Mouse (Mus musculus): ENCODE measurements around the gene Sgcd.

The Sgcd gene

DNA sequence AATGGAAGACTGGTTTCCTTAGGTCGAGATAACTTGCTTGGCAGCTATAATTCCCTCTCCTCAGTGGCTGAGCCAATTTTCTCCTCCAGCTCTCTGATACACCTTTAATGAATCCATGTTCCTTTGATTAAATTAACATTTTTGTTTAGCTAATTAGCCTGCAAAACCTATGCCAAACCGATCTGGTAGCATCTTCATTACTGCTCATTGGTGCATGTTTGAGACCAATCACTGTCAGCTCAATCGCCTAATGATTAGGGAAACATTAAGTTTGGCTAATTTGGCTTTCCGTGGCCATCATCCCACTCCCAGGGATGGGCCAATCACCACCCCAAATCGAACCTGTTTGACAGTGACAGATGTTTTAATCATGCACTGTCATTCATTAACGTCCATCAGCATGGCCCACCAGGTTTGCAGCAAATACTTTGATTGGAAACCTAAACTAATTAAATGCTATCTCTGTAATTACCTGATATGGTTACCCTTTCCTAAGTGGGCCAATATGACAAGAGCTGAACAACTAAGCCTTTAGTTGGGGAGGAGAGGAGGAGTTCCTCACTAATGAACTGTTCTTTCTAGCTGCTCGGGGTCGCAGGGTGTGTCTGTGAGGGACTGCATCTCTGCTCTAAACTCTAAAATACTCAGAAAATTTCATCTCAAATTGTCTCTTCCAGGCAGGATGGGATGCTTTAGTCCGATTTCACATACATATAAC is 724.3 kb downstream of the Sgcd start:
- DNase-seq = no peak

DNA sequence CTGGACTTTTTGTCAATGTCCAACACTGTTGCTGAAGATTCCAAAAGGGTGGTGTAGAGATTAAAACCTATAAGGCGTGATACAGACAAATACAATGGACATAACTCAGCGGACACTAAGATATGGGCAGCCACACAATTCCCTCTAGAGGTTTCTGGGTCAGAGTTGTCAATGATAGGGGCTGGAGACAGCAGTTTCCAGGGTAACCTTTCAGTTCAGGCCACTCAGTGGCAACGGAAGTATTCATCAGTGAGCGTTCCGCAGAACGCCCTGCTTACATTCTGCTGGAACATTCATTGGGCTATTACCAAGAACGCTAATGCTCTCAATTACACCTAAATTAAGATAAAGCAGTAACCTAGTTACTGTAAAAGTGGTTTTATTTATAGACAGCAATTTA is 738.5 kb downstream of the Sgcd start:
- DNase-seq = no peak

DNA sequence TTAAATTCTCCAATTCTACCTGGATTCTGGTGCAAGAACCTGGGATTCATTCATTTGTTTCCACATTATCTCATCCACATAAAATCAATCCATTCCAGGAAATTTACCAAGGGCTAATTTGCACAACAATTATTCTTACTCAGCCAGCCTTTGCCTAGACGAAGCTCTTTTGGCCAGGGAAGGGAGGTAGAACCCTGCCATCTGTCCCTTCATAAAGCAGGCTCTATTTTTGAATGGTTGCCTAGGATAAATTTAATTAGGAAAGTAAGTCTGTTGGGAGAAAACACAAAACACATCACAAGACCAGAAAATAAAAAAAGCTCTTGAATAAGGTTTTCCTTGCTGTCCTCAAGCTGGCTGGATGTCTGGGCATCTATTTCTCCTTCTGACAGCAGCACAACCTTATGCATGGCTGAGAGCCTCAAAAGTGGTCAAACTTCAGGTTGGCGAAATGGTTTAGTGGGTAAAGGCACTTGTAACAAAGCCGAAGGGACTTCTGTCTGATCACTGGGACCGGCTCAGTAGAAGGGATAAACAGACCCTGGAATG is 740.4 kb downstream of the Sgcd start:
- DNase-seq = no peak

DNA sequence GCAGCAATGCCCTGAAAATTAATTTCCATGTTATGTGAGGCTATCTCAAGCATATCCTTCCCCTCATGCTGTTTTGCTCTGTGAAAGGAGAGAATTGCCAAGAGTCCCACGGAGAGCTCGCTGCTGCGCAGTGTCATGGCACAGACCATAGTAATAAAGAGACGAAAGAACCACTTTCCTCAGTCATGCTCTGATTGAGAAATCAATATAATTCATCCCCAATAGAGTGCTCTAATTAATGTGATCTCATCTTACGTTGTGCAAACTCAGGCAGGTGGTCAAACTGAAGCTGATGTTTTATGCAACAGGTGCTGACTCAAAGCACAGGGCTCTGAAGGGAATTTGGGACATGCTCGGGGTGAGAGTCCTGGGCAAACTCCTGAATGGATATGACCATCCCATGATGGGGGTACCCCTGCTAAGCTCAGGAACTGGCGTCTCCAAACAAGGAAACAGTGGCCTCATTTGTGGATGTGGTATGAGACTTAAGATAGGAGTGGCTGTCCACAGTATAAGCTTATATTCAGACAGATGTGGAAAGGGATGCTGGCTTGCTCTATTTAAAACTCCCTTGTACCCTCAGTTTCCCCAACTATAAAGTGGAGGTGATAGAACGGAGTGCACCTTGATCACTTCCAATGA is 740.9 kb downstream of the Sgcd start:
- DNase-seq = no peak

DNA sequence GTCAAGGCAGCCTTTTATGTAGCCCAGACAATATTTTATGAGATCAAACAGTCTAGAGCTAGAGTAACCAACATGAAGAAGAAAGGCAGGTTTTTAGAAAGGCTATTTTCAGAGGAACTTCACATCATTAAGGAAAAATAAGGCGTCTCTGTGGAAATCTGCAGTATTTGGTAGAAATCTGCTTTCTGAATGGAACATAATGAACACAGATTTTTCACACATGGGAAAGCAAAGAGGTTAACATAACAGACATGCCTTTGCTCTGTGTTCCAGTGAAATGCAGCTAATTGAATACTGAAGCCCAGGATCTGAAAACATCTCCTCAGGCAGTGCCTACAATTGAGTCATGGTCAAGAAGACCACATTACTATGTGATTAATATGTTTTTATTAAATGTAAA is 746.4 kb downstream of the Sgcd start:
- no peak for DNase-seq

DNA sequence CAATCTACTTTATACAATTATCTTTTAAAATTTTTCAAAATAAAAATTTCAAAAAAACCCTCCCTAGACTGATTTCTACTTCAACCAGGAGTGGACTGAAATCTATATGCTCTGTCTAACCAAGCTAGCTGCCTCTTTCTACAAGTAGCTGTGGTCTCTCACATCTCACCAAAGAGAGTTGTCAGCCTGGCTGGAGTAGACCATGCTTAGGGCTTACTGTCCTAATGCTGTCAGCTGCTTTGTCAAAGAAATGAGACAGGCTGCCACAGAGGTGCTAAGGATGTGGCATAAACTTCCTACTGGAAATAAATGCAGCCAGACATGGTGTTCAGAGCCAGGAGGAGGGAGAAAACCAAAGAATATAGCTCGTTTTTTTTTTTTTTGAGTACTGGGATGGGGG is 760.5 kb downstream of the Sgcd start:
- DNase-seq = no peak

DNA sequence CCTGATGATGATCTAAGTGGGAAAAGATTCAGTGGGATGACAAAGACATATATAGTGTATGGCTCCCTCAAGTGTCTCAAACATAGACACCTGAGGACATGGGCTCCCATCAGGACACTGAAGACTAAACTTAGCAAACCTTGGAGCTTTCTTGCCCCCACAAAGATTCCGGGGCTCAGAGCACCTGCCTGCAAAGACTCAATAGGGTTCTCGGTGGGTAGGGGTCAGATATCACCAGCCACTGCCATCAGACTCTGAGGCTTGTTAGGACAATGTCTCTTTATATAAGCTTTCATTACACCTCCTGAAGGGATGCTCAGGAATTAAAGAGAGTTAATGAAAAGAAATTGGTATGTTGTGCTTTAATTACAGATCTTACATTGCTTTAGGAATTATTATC is 764.6 kb downstream of the Sgcd start:
- DNase-seq = no peak

DNA sequence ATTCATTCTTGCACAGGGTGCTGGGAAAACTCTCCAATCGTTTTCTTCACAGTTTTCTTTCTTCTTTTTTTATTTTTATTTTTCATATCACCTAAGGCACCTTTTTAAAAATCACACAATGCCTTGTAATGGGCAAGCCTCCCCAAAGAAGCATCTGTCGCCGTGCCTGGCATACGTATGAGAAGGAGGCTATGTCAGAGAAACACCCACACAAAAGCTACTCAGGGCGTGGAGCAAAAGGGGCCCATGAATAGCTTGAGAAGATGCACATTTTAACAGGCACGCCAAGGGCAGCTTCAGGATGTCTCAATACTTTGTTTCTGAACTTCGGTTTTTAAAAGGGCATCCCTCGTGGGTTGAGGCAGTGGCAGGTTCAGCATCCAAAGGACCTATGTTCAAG is 777.2 kb downstream of the Sgcd start:
- no peak for DNase-seq

DNA sequence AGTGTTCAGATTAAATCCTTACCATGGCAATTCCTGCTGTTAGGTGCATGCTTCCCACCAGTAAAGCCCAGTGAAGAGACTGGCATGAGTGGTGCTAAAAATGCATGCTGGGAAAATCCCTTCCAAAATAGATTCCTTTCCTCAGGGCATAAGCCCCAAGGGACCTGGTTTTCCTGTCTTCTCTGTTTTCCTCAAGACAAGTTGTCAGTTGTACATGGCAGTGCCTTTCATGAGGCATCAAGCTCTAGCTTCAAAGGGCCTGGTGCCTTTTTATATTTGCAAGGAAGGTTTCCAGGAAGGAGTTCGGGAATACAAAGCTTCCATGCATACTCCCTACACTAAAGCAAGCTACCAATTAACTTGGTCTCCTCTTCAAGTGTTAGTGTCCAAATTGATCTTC is 782.3 kb downstream of the Sgcd start:
- DNase-seq = no peak

DNA sequence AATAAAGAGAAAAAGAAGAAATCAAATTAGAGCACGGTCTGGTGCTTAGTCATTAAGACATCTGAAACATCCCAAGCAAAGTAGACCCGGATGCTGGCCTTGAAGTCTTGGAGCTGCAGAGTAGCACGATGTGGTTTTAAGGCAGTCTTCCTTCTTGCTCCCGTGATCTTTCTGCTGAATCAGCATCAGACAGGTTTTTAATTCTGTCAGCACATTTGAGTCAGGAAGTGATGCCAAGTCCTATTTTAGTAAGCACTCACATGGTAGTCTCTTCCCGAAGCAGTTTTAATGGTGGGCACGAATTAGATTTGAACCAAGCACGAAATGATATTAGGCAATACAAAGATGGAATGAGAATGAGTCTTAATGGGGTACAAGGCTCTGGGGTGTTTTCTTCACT is 789.7 kb downstream of the Sgcd start:
- no peak for DNase-seq

DNA sequence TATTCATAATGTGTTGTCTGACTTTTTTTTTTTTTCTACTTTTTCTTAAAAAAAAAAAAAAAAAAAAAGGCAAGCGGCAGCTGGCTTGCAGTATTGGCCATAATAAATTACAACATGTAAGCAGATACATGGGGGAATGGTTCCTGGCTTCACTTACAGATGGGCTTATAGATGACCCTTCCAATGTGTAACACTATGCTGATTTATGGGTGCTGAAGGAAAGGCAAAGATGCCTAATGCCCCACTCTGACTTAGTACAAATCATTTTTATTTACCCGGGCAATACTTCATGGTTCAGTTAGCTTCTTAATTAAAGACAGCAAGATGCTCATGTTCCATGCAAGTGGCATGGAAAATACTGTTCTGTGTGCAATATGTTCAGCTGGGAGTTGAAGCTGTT is 800.2 kb downstream of the Sgcd start:
- DNase-seq = no peak

DNA sequence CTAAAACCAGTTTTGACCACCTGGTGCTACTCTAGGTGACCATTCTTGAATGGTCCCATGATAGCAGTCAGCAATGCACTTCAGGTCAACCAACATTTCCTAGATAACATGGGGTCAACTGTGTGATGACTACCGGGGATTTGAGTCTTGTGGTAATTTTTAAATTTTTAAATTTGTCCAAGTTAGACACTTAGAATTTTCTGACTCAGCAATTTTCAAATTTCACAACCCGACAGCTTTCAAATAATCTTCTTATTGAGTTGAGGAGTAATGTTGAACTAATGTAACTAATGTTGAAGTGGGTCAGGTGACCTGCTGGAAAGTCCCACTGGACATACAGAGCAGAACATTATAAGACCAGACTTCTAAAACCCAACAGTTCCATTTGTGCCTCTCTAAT is 813.8 kb downstream of the Sgcd start:
- no peak for DNase-seq

DNA sequence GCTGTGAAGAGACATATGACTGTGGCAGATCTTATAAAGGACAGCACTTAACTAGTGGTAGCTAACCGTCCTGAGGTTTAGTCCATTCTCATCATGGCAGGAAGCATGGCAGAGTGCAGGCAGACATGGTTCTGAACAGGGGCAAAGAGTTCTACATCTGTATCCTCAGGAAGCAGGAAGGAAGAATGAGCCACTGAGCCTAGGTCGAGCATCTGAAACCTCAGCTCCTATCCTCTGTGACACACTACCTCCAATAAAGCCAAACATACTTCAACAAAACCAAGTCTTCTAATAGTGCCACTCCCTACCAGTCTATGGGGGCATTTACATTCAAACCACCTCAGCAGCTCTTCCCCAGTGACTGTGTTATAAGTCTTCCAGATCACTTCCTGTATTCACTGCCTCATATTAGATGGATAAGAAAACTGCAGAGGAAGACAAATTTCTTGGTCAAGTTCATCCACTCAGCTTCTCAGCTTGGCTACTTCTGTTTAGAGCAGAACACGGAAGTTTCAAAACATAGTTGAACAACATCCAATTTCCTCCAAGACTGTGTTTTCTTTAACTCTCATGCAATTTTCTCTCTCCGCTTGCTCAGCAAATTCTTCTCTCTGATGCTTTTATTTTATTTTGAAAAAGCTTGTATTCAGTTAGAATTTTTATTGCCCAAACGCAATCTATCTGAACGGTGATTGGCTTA is 817.7 kb downstream of the Sgcd start:
- no peak for DNase-seq

DNA sequence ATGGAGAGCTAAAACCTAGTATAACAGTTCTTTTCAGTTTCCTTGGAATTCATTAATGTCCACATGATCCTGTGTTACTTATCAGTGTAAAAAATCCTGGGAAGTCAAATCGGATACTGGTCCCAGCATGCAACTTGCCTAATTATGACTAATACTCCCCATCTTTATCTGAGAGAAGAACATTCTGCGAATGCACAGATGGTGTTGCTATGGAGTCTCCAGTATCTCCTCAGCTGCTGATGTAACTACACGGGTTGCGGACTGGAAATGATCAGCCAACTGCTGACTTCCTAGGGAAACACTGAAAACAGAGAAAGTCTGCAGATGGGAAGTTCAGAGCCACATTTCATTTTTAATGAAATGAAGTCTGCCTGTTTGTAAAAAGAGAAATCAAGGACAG is 821.4 kb downstream of the Sgcd start:
- DNase-seq = no peak

DNA sequence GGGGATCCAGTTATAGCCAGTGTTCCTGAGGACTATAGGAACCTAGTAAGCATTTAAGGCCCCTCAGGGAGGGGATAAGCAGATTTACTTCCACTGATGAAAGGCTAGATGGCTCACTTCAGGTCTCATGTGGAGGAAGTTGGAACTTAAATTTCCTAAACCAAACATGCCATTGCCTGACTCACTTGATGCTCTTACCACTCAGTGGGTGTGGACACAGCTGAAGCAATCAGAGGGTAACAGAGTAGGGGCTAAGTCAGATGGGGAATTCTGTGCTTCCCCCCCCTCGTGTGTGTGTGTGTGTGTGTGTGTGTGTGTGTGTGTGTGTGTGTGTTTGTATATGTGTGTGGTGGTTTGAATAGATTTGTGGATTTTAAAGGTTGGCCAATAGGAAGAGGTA is 830.7 kb downstream of the Sgcd start:
- DNase-seq = no peak

DNA sequence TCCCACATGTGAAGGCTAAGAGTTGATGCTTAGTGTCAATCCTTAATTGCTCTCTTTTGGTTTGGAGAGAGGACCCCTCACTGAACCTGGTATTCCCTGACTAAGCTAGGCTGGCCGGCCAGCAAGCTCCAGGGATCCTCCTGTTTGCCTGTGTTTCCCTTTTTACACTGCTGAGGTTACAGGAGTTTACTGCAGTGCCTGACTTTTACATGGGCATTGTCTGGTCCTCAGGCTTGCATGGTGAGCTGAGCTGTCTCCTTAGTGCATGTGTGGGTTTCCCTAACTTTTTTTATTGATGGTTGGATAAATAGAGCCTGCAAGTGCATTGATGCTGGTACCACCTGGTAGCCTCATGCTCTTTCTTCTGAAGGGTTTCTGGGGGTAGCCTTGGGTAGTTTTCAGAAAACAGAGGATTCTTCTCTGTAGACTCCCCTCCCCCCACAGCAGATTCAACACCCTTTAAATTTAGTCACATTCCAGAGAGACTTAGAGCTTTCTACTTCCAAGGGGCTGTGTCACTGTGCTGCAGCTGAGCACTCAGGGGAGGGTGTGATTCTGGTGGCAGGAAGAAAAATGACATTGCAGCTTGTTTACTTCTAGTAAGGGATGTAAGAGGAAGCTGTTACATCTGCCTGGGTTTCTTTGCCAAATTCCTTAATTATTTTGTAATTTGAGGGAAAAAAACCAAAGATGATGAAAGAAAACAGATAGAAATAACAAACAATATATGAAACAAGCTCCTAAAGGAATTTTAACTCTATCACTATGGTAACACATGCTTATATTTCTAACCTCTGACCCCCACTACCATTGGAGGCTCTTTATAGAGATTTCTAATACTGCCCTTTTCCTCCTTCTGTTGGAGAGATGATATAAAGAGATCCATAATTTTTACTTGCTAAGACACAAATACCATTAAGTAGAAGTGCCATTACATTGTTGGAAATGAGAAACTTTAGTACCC is 831.8 kb downstream of the Sgcd start:
- no peak for DNase-seq

DNA sequence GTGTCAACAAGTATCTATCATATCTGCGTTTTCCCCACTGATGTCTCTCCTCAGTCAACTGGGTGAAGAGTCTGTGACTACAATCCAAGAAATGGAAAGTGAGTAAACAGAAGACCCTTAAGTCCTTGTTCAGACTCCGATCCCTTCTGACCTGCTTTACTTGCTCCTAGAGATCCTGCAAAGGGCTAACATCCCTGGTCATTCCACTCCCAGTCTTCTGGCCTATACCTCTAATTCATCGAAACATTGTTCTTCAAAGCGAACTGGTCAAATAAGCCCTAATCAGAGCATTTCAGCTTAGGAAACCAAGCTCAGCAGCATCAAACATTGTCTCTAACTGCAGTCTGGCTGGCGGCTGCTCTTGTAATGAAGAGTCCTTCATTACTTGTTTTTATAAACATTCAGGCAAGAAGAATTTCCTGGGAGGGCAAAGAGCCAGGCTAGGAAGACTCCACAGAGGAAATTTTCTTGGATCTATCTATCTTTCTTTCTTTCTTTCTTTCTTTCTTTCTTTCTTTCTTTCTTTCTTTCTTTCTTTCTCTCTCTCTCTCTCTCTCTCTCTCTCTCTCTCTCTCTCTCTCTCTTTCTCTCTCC is 833.8 kb downstream of the Sgcd start:
- DNase-seq = no peak

DNA sequence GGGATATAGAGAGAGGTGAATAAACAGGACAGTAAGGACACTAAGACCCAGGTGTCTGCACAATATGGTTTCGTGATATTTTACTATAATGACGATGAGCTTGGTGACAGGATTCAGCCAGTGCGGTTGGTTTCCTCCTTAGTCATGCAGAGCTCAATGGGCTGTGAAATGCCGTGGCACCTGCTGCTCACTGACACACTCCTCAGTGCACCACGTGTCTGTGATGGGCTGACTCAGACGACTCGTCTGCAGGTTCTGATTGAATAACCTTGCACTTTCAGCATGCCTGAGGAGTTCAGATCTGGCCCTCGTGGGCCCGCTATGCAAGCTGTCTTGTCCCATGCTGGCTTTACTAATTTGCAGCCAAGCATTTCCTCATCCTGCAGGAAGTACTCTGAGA is 839.2 kb downstream of the Sgcd start:
- no peak for DNase-seq

DNA sequence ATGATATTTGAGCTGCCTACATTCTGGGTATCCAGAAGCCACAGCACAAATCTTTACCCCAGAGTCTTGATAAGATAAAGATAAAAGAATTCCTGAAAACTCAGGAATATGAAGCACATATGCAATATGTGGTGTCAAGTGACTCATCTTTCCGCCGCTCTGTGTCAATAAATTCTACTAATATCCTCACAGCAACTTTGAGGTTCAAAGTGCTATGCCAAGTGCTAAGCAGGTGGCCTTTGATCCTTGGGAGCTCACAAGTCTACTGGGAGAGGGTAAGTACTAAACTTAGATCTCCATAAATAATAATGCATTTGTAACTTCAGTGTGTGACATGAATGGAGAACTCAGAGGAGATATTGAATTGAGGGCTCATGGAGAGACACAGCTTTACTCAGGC is 848.9 kb downstream of the Sgcd start:
- no peak for DNase-seq

DNA sequence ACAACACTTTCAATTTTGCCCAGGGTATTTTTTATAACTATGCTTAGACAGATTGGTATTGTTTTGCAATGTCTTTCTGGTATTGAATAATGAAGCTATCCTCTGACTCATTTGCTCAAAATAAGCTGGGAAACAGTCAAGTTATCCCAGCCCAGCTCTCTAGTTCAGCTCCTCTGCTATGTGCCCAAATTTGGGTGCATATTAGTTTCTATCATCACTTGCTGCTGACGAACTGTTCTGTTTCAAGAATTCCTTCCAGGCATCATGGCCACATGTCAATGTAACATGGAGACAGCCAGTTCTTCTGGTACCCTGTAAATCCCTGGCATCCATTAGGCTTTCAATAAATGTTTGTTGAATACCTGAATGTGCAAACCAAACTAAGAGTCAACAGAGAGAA is 849.5 kb downstream of the Sgcd start:
- no peak for DNase-seq

DNA sequence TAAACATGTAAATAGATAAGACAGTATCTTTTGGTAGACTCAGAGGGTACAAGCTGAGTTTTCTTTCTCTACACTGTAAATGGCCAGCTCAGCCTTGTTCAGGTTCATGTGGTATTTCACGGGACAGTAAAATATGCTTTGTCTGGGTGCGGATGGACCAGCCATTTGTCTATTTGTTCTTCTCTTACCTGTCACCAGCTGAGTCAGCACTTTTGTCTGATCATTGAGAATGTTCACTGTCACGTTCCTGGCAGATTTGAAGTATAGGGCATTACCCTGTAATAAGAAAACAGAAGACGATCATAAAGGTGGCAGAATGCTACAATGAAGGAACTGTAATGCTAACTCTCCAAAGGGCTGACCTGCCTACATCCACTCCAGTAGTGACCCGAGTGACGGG is 856.4 kb downstream of the Sgcd start:
- no peak for DNase-seq

DNA sequence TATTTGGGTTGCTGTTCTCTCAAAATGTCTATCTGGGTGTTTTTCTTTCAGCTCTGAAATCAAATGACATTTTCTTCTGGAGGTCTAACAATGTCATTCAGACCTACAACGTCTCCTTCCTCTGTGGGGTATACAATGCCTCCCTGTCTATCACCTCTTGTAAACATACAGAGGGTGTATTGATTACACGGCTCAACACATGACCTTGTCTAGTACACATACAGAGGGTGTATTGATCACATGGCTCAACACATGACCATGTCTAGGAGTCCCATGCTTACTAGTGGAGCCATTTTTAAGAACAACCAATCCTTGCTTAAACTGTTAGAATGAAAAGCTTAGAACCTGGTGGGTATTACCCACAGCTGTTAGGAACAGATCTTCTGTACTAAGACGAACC is 858.3 kb downstream of the Sgcd start:
- no peak for DNase-seq

DNA sequence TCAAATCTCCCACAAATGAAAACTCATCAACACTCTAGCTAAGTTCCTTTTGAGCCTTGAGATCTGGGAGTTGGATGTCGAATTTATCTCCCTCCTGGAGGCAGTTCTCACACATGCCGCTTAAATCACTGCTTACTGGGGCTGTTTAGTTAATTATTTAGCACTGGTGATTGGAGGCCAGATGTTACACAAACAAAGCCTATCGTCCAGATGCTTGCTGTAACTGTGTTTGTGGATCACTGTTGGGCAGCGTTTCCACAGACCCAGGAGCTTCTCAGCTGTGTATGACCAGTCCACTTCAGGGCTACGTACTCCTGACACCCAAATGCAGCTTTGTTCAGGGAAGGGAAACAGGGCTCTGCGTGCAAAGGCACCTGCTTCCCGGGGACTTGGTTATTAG is 858.8 kb downstream of the Sgcd start:
- DNase-seq = no peak

Measured in spleen, adult 18-20 months (tissue).